ENCODE assay signal across 8 mouse cellular contexts in the genomic region with DNA sequence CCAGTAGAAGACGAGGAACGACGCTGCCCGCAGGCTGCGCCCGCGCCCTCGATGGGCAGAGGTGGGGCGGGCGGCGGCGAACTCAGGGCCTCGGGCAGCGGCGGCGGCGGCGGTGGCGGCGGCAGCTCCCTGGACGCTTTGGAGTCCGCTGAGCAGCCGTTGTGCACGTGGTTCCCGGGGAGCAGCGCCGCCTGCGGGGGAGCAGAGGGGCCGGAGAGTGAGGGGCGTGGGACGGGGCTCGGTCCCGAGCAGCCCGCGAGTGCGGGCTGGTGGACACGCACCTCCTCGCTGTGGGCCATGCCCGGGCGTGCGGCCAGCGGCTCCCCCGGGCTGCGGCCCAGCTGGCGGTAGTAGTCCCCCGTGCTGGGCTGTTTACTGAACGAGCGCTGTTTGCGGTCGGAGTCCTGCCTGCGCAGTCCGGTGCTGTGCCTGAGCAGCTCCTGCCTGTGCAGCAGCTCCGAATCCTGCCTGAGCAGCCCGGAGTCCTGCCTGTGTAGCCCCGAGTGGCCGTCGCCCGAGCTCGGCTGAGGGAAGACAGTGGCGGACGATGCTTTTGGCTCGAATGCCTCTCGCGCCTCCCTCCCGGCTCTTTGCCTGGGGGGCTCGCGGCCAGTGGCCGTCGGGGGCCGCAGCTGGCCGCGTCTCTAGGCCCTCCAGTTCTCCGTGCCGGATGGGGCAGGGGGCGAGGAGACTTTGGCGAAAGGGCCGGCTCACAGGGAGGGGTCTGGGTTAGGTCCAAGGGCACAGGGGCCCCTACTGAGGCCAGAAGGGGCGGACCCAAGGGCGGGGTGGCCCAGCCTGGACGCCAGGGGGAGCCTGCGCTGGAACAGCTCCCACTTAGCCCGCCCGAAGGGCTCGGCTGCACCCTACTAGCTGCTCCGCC. TPM values are rescaled to one million over a fixed set of nuclear protein-coding genes. Genes with fewer than 3 reads are reported as not detected.
DNase-seq lines count a peak whose midpoint lies in the region; ATAC-seq and TF ChIP-seq lines count a peak whose summit lies in the region.

No protein-coding gene starts in this region.

- under 1% methylated on average over 82 of the region's 85 CpGs for WGBS in hindbrain, embryonic 14.5 days
- under 1% methylated on average over 72 of the region's 85 CpGs for WGBS in limb, embryonic 15.5 days
- WGBS in midbrain, embryonic 14.5 days = under 1% methylated on average over 85 of the region's 85 CpGs

- peak overlapping the region; percentile 31 for H3K4me3 ChIP-seq in left cerebral cortex, adult 2 months
- peak overlapping the region; percentile 26 for H3K4me3 ChIP-seq in hindbrain, embryonic 14.5 days (replicated peaks; ENCODE audit: low read length)
- H3K4me3 ChIP-seq in limb, embryonic 15.5 days = peak overlapping the region; percentile 47
- H3K4me3 ChIP-seq in midbrain, embryonic 14.5 days (replicated peaks; ENCODE audit: low read depth, low read length) = peak overlapping the region; percentile 24

- peak; percentile 45 for TF ChIP-seq CTCF in left cerebral cortex, adult 2 months (IDR thresholded peaks at IDR 0.05)

- no peaks in the 10 kb centered on the region for H3K36me3 ChIP-seq in hindbrain, embryonic 14.5 days (replicated peaks; ENCODE audit: control insufficient read depth, insufficient read depth)
- no peaks in the 10 kb centered on the region for H3K36me3 ChIP-seq in limb, embryonic 15.5 days
- no peaks in the 10 kb centered on the region for H3K36me3 ChIP-seq in midbrain, embryonic 14.5 days (ENCODE audit: control insufficient read depth, insufficient read depth, low read length)

- H3K9ac ChIP-seq in hindbrain, embryonic 14.5 days = peak overlapping the region; percentile 20; the same call in 1 of the 2 replicates
- peak overlapping the region; percentile 40; the same call in 1 of the 2 replicates for H3K9ac ChIP-seq in limb, embryonic 15.5 days
- peak overlapping the region; percentile 12; the same call in 1 of the 2 replicates for H3K9ac ChIP-seq in midbrain, embryonic 14.5 days (replicated peaks; ENCODE audit: low read length)

- DNase-seq in left cerebral cortex, adult 2 months (ENCODE audit: extremely low spot score in 1 of 2, low spot score in 2 of 2) = peak in 1 of 2 experiments; percentile 48
- no peak for DNase-seq in left cerebral cortex, adult 11 months (ENCODE audit: low spot score)
- DNase-seq in gastrocnemius, adult 18-20 months (ENCODE audit: low spot score) = peak; percentile 48
- DNase-seq in hindbrain, embryonic 14.5 days (ENCODE audit: low spot score) = no peak
- peak; percentile 71 for DNase-seq in midbrain, embryonic 14.5 days
- peak; percentile 83 for DNase-seq in testis, postnatal 10 days (ENCODE audit: low spot score)

- intact Hi-C loops in left cerebral cortex, adult 2 months (cut with DNase I) = no loop called here

- peaks cover 91% of the 10 kb centered on the region for H3K27me3 ChIP-seq in hindbrain, embryonic 14.5 days (ENCODE audit: control insufficient read depth, insufficient read depth, low read length)
- H3K27me3 ChIP-seq in limb, embryonic 15.5 days = peaks cover 94% of the 10 kb centered on the region
- H3K27me3 ChIP-seq in midbrain, embryonic 14.5 days (ENCODE audit: control insufficient read depth, insufficient read depth, low read length) = peaks cover 85% of the 10 kb centered on the region

- H3K9me3 ChIP-seq in hindbrain, embryonic 14.5 days (ENCODE audit: control insufficient read depth, low read length) = no peaks in the 10 kb centered on the region
- no peaks in the 10 kb centered on the region for H3K9me3 ChIP-seq in limb, embryonic 15.5 days
- H3K9me3 ChIP-seq in midbrain, embryonic 14.5 days (ENCODE audit: control insufficient read depth, low read length) = no peaks in the 10 kb centered on the region

- H3K4me1 ChIP-seq in hindbrain, embryonic 14.5 days (replicated peaks; ENCODE audit: control insufficient read depth, insufficient read depth, low read length) = peaks cover 17% of the 10 kb centered on the region
- peaks cover 32% of the 10 kb centered on the region for H3K4me1 ChIP-seq in limb, embryonic 15.5 days
- H3K4me1 ChIP-seq in midbrain, embryonic 14.5 days (ENCODE audit: control insufficient read depth, insufficient read depth, low read length) = peaks cover 14% of the 10 kb centered on the region

- H3K27ac ChIP-seq in left cerebral cortex, adult 2 months = no peak overlapping the region
- H3K27ac ChIP-seq in hindbrain, embryonic 14.5 days = no peak overlapping the region
- no peak overlapping the region for H3K27ac ChIP-seq in limb, embryonic 15.5 days
- H3K27ac ChIP-seq in midbrain, embryonic 14.5 days (replicated peaks; ENCODE audit: low read depth, low read length) = no peak overlapping the region

- H3K4me2 ChIP-seq in hindbrain, embryonic 14.5 days (replicated peaks) = peak overlapping the region; percentile 51
- H3K4me2 ChIP-seq in limb, embryonic 15.5 days = peak overlapping the region; percentile 93
- H3K4me2 ChIP-seq in midbrain, embryonic 14.5 days (ENCODE audit: low read length) = peak overlapping the region; percentile 52

- peak; percentile 48 for ATAC-seq in activated CD4-positive, CD25-positive, alpha-beta regulatory T cell, adult 4 months
- ATAC-seq in hindbrain, embryonic 14.5 days (ENCODE audit: low FRiP score) = peak; percentile 66
- ATAC-seq in limb, embryonic 15.5 days (ENCODE audit: insufficient number of reproducible peaks, low FRiP score, low TSS enrichment, low read depth) = peak; percentile 19
- peak; percentile 55 for ATAC-seq in midbrain, embryonic 14.5 days (ENCODE audit: low FRiP score, low TSS enrichment)

RNA-seq across cellular contexts. Expression of gene Tnfrsf25, which starts 15.3 kb away (rescaled TPM):
- total RNA-seq in left cerebral cortex, adult 2 months (2021) = 10 to 100 TPM; 16.4 to 28.6 TPM
- polyA plus RNA-seq in activated CD4-positive, CD25-positive, alpha-beta regulatory T cell, adult 4 months (2017; shearing (Covaris generic)) = 100 to 1,000 TPM; 132 to 150 TPM
- total RNA-seq in gastrocnemius, adult 18-20 months (2021) = 1 to 10 TPM; 1.0 to 1.8 TPM
- 0.94 and 0.95 TPM in 2 replicates for polyA plus RNA-seq in hindbrain, embryonic 14.5 days (2014; fragmentation: Nextera tagmentation; extraction: Ambion mirVana)
- 1.1 and 1.2 TPM in 2 replicates for polyA plus RNA-seq in limb, embryonic 15.5 days (2015; fragmentation: Nextera tagmentation; extraction: Ambion mirVana)
- polyA plus RNA-seq in midbrain, embryonic 14.5 days (2014; fragmentation: Nextera tagmentation; extraction: Ambion mirVana) = 0.54 and 1.2 TPM in 2 replicates

RNA-seq across cellular contexts. Expression of gene Espn, which starts 21.2 kb away (rescaled TPM):
- 1 to 10 TPM; 2.1 to 2.6 TPM for total RNA-seq in left cerebral cortex, adult 2 months (2021)
- polyA plus RNA-seq in activated CD4-positive, CD25-positive, alpha-beta regulatory T cell, adult 4 months (2017; shearing (Covaris generic)) = 1 to 10 TPM; 6.9 to 8.3 TPM
- total RNA-seq in gastrocnemius, adult 18-20 months (2021) = under 1 TPM; 0.36 to 0.59 TPM
- 0.25 and 0.40 TPM in 2 replicates for polyA plus RNA-seq in hindbrain, embryonic 14.5 days (2014; fragmentation: Nextera tagmentation; extraction: Ambion mirVana)
- 1.9 and 2.2 TPM in 2 replicates for polyA plus RNA-seq in limb, embryonic 15.5 days (2015; fragmentation: Nextera tagmentation; extraction: Ambion mirVana)
- not detected in 2 replicates for polyA plus RNA-seq in midbrain, embryonic 14.5 days (2014; fragmentation: Nextera tagmentation; extraction: Ambion mirVana)

RNA-seq across cellular contexts. Expression of gene Hes2, which starts 27.7 kb away (rescaled TPM):
- total RNA-seq in left cerebral cortex, adult 2 months (2021) = not detected
- polyA plus RNA-seq in activated CD4-positive, CD25-positive, alpha-beta regulatory T cell, adult 4 months (2017; shearing (Covaris generic)) = not detected
- not detected for total RNA-seq in gastrocnemius, adult 18-20 months (2021)
- polyA plus RNA-seq in hindbrain, embryonic 14.5 days (2014; fragmentation: Nextera tagmentation; extraction: Ambion mirVana) = not detected in 2 replicates
- polyA plus RNA-seq in limb, embryonic 15.5 days (2015; fragmentation: Nextera tagmentation; extraction: Ambion mirVana) = 0.12 and 0.14 TPM in 2 replicates
- polyA plus RNA-seq in midbrain, embryonic 14.5 days (2014; fragmentation: Nextera tagmentation; extraction: Ambion mirVana) = not detected in 2 replicates

RNA-seq across cellular contexts. Expression of gene Acot7, which starts 46.9 kb away (rescaled TPM):
- total RNA-seq in left cerebral cortex, adult 2 months (2021) = 100 to 1,000 TPM; 300 to 307 TPM
- 100 to 1,000 TPM; 134 to 172 TPM for polyA plus RNA-seq in activated CD4-positive, CD25-positive, alpha-beta regulatory T cell, adult 4 months (2017; shearing (Covaris generic))
- total RNA-seq in gastrocnemius, adult 18-20 months (2021) = 10 to 100 TPM; 16.2 to 18.8 TPM
- 352 and 396 TPM in 2 replicates for polyA plus RNA-seq in hindbrain, embryonic 14.5 days (2014; fragmentation: Nextera tagmentation; extraction: Ambion mirVana)
- polyA plus RNA-seq in limb, embryonic 15.5 days (2015; fragmentation: Nextera tagmentation; extraction: Ambion mirVana) = 52.6 and 57.3 TPM in 2 replicates
- polyA plus RNA-seq in midbrain, embryonic 14.5 days (2014; fragmentation: Nextera tagmentation; extraction: Ambion mirVana) = 276 and 368 TPM in 2 replicates

RNA-seq across cellular contexts. Expression of gene Plekhg5, which starts 58.7 kb away (rescaled TPM):
- 100 to 1,000 TPM in 1 of 2 experiments, 10 to 100 TPM in 1; 89.1 to 101 TPM for total RNA-seq in left cerebral cortex, adult 2 months (2021)
- polyA plus RNA-seq in activated CD4-positive, CD25-positive, alpha-beta regulatory T cell, adult 4 months (2017; shearing (Covaris generic)) = 1 to 10 TPM; 1.3 to 2.6 TPM
- 1 to 10 TPM; 5.0 to 6.5 TPM for total RNA-seq in gastrocnemius, adult 18-20 months (2021)
- polyA plus RNA-seq in hindbrain, embryonic 14.5 days (2014; fragmentation: Nextera tagmentation; extraction: Ambion mirVana) = 10.0 and 10.9 TPM in 2 replicates
- 17.1 and 18.5 TPM in 2 replicates for polyA plus RNA-seq in limb, embryonic 15.5 days (2015; fragmentation: Nextera tagmentation; extraction: Ambion mirVana)
- 7.0 and 8.0 TPM in 2 replicates for polyA plus RNA-seq in midbrain, embryonic 14.5 days (2014; fragmentation: Nextera tagmentation; extraction: Ambion mirVana)

Comparison
In these comparisons a context has a peak if more than half of its experiments do, and no peak if none do; other contexts are left out.
1. DNase-seq: peak in gastrocnemius, adult 18-20 months (single experiment), midbrain, embryonic 14.5 days (single experiment) and testis, postnatal 10 days (single experiment); none in left cerebral cortex, adult 11 months (single experiment) and hindbrain, embryonic 14.5 days (single experiment).
2. RNA of gene Tnfrsf25, which starts 15.3 kb away (polyA plus RNA-seq): 132 to 150 TPM in activated CD4-positive, CD25-positive, alpha-beta regulatory T cell, adult 4 months; 0.54 to 1.2 TPM in midbrain, embryonic 14.5 days, 1.1 to 1.2 TPM in limb, embryonic 15.5 days and 0.94 to 0.95 TPM in hindbrain, embryonic 14.5 days; every median in the first group is over 10 times any median in the second.
3. Peak in every context shown above with its lines, with median percentiles within 50 percentile points of each other: H3K4me3 ChIP-seq, ATAC-seq, H3K4me2 ChIP-seq and H3K9ac ChIP-seq.